Mouse (Mus musculus): ENCODE results near the gene Pkd2l1. TPM values are rescaled to one million over a fixed set of nuclear protein-coding genes. Genes with fewer than 3 reads are reported as not detected.
A peak's percentile ranks its signal among the peaks of the same experiment; 100 is the strongest.

Gene Pkd2l1
- polyA plus RNA-seq, 1 experiment = not detected

GRCm38 (mm10) chr19:44110356-44110755, 81.9 kb downstream of the Pkd2l1 start:
- no peak overlapping the region for H3K27ac ChIP-seq (ENCODE audit: control insufficient read depth, insufficient read depth, low read depth, low read length, poor library complexity)

GRCm38 (mm10) chr19:44108996-44109395, 83.2 kb downstream of the Pkd2l1 start:
- TF ChIP-seq POLR2A (IDR thresholded peaks at IDR 0.05; ENCODE audit: borderline replicate concordance, control insufficient read depth, low read depth, low read length) = no peak
- no peak for TF ChIP-seq CTCF (IDR thresholded peaks at IDR 0.05; ENCODE audit: control insufficient read depth, insufficient read depth, low read length)
- H3K4me3 ChIP-seq (replicated peaks; ENCODE audit: control insufficient read depth, low read depth, low read length) = no peak overlapping the region
- H3K4me1 ChIP-seq (ENCODE audit: control insufficient read depth, insufficient read depth, low read length) = peaks cover 3% of the 10 kb centered on the region; the same call in 1 of the 2 replicates
- H3K27ac ChIP-seq (ENCODE audit: control insufficient read depth, insufficient read depth, low read depth, low read length, poor library complexity) = no peak overlapping the region

More at GRCm38 (mm10) chr19:44110356-44110755, 81.9 kb downstream of the Pkd2l1 start:
- peaks cover 3% of the 10 kb centered on the region; the same call in 1 of the 2 replicates for H3K4me1 ChIP-seq (ENCODE audit: control insufficient read depth, insufficient read depth, low read length)
- WGBS = 89% methylated on average over 9 of the region's 9 CpGs
- TF ChIP-seq CTCF (IDR thresholded peaks at IDR 0.05; ENCODE audit: control insufficient read depth, insufficient read depth, low read length) (no peak), POLR2A (IDR thresholded peaks at IDR 0.05; ENCODE audit: borderline replicate concordance, control insufficient read depth, low read depth, low read length) (no peak)
- H3K4me3 ChIP-seq (replicated peaks; ENCODE audit: control insufficient read depth, low read depth, low read length) = no peak overlapping the region

GRCm38 (mm10) chr19:44107661-44108521, 84.4 kb downstream of the Pkd2l1 start:
- Histone ChIP-seq H3K4me3 (replicated peaks; ENCODE audit: control insufficient read depth, low read depth, low read length) (peak overlapping the region; percentile 92), H3K4me1 (ENCODE audit: control insufficient read depth, insufficient read depth, low read length) (peaks cover 3% of the 10 kb centered on the region; the same call in 1 of the 2 replicates), H3K27ac (ENCODE audit: control insufficient read depth, insufficient read depth, low read depth, low read length, poor library complexity) (no peak overlapping the region)
- TF ChIP-seq POLR2A (IDR thresholded peaks at IDR 0.05; ENCODE audit: borderline replicate concordance, control insufficient read depth, low read depth, low read length) (no peak), CTCF (IDR thresholded peaks at IDR 0.05; ENCODE audit: control insufficient read depth, insufficient read depth, low read length) (no peak)
- 36% methylated on average over 22 of the region's 22 CpGs for WGBS

DNA sequence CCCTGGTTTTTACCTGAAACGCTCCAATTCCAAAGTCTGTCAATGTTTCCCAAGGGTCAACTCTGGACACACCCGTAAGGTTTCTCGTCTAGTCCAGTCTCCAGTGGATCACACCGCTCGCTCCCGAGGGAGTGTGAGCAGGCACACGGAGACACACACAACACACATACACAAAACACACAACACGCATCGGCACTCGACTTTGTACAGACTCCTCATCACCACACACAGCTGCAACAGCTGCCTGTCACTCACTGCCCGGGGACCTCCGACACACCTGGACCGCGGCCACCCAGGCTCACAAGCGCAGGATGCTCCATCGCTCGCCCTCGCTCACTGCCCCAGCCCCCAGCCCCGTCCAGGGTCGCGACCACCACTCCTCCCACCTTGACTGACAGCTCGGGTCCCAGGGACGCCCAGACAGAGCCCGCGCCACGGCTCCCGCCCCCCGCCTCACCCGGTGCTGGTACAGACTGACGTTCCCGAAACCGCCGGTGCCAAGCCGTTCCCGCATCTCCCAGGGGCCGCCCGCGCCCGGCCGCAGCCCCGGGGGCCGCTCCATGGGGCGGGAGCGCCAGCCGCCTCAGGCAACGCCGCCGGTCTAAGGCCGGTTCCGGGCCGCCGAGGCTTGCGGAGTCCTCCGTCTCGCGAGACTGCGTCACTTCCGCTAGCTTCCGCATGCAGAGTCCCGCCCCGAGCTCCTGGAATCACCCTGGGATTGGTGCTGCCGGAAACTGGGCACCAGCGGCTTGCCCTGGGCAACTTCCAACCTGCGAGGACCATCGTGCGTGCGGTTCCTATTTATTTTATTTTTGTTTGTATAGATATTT, 85.2 kb downstream of the Pkd2l1 start, which contains the start of gene Chuk:
TSS of gene Chuk (minus strand) at position 650 of the 830 bp plus-strand sequence.
- Histone ChIP-seq H3K4me3 (replicated peaks; ENCODE audit: control insufficient read depth, low read depth, low read length) (peak within 1 kb of the TSS; percentile 92), H3K4me1 (ENCODE audit: control insufficient read depth, insufficient read depth, low read length) (peaks cover 3% of the 10 kb centered on the region; the same call in 1 of the 2 replicates), H3K27ac (ENCODE audit: control insufficient read depth, insufficient read depth, low read depth, low read length, poor library complexity) (peak within 1 kb of the TSS; percentile 64; the same call in 1 of the 2 replicates)
- TF ChIP-seq POLR2A (IDR thresholded peaks at IDR 0.05; ENCODE audit: borderline replicate concordance, control insufficient read depth, low read depth, low read length) (peak; percentile 93; the same call in 1 of the 2 replicates), CTCF (IDR thresholded peaks at IDR 0.05; ENCODE audit: control insufficient read depth, insufficient read depth, low read length) (no peak)
- under 1% methylated on average over 67 of the region's 67 CpGs for WGBS

DNA sequence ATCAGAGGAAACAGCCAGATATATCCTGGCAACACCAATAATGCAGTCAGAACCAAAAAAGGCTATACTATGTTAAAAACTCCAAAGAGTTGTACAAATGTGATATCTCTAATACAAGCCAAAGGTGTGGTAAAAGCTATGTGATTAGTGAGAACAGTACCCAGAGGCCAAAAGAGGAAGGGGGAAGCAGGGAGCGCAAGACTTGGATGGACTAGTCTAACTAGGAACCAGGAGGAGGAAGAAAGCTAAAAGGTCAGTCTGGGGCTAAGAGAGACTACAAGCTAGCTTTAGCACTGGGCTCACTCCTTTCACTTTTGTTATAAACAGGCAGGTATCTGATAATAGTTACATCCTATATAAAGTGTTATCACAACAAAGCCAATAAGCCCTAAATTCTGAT, 87.8 kb downstream of the Pkd2l1 start:
- H3K4me1 ChIP-seq (ENCODE audit: control insufficient read depth, insufficient read depth, low read length) = peaks cover 3% of the 10 kb centered on the region; the same call in 1 of the 2 replicates
- H3K27ac ChIP-seq (ENCODE audit: control insufficient read depth, insufficient read depth, low read depth, low read length, poor library complexity) = no peak overlapping the region
- 37% methylated on average over 1 of the region's 1 CpGs for WGBS
- no peak for TF ChIP-seq CTCF (IDR thresholded peaks at IDR 0.05; ENCODE audit: control insufficient read depth, insufficient read depth, low read length)
- TF ChIP-seq POLR2A (IDR thresholded peaks at IDR 0.05; ENCODE audit: borderline replicate concordance, control insufficient read depth, low read depth, low read length) = no peak
- H3K4me3 ChIP-seq (replicated peaks; ENCODE audit: control insufficient read depth, low read depth, low read length) = no peak overlapping the region

- Histone ChIP-seq H3K4me3 (replicated peaks; ENCODE audit: control insufficient read depth, low read depth, low read length) (no peak overlapping the region), H3K4me1 (ENCODE audit: control insufficient read depth, insufficient read depth, low read length) (peaks cover 3% of the 10 kb centered on the region; the same call in 1 of the 2 replicates), H3K27ac (ENCODE audit: control insufficient read depth, insufficient read depth, low read depth, low read length, poor library complexity) (no peak overlapping the region)
- 90% methylated on average over 3 of the region's 3 CpGs for WGBS
- TF ChIP-seq POLR2A (IDR thresholded peaks at IDR 0.05; ENCODE audit: borderline replicate concordance, control insufficient read depth, low read depth, low read length) (no peak), CTCF (IDR thresholded peaks at IDR 0.05; ENCODE audit: control insufficient read depth, insufficient read depth, low read length) (no peak)
Measured at GRCm38 (mm10) chr19:44103001-44103400, 89.2 kb downstream of the Pkd2l1 start.

DNA sequence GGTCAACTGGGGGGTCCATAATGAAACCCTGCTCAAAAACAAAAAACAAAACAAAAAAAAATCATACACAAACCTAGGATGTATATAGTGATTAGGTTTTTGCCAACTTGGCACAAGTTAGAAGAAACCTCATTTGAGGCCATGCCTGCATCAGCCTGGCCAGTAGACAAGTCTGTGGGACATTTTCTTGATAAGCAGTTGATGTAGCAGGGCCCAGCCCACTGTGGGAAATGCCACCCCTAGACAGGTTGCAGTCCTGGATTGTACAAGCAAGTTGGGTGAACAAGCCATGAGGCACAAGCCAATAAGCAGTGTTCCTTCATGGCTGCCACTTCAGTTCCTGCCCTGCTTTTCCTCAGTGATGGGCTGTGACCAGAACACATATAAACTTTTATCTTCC, 91.4 kb downstream of the Pkd2l1 start:
- peaks cover 1% of the 10 kb centered on the region; the same call in 1 of the 2 replicates for H3K4me1 ChIP-seq (ENCODE audit: control insufficient read depth, insufficient read depth, low read length)
- no peak overlapping the region for H3K27ac ChIP-seq (ENCODE audit: control insufficient read depth, insufficient read depth, low read depth, low read length, poor library complexity)
- TF ChIP-seq POLR2A (IDR thresholded peaks at IDR 0.05; ENCODE audit: borderline replicate concordance, control insufficient read depth, low read depth, low read length) = no peak
- no peak for TF ChIP-seq CTCF (IDR thresholded peaks at IDR 0.05; ENCODE audit: control insufficient read depth, insufficient read depth, low read length)
- H3K4me3 ChIP-seq (replicated peaks; ENCODE audit: control insufficient read depth, low read depth, low read length) = no peak overlapping the region

Other genes with a start within 250 kb of the Pkd2l1 start
- not detected in 2 replicates for gene Cpn1, start 205.9 kb downstream of the Pkd2l1 start, polyA plus RNA-seq (2011; ENCODE audit: insufficient read depth, insufficient read length, low replicate concordance, missing spikeins)
- gene Cyp2c23, start 163.2 kb downstream of the Pkd2l1 start, polyA plus RNA-seq (2011; ENCODE audit: insufficient read depth, insufficient read length, low replicate concordance, missing spikeins) = 1.0 TPM in 2 replicates
- 7.4 and 8.4 TPM in 2 replicates for gene Erlin1, start 122.7 kb downstream of the Pkd2l1 start, polyA plus RNA-seq (2011; ENCODE audit: insufficient read depth, insufficient read length, low replicate concordance, missing spikeins)
- 21.4 and 31.3 TPM in 2 replicates for gene Chuk, start 85.0 kb downstream of the Pkd2l1 start, polyA plus RNA-seq (2011; ENCODE audit: insufficient read depth, insufficient read length, low replicate concordance, missing spikeins)
- 8.3 and 22.6 TPM in 2 replicates for gene Cwf19l1, start 56.6 kb downstream of the Pkd2l1 start, polyA plus RNA-seq (2011; ENCODE audit: insufficient read depth, insufficient read length, low replicate concordance, missing spikeins)
- 40.9 and 78.0 TPM in 2 replicates for gene Bloc1s2, start 46.0 kb downstream of the Pkd2l1 start, polyA plus RNA-seq (2011; ENCODE audit: insufficient read depth, insufficient read length, low replicate concordance, missing spikeins)
- gene Scd3, start 10.8 kb upstream of the Pkd2l1 start, polyA plus RNA-seq (2011; ENCODE audit: insufficient read depth, insufficient read length, low replicate concordance, missing spikeins) = 0.45 TPM in 1 of 2 replicates, not detected in the other
- 7.2 and 19.7 TPM in 2 replicates for gene Scd2, start 101.2 kb upstream of the Pkd2l1 start, polyA plus RNA-seq (2011; ENCODE audit: insufficient read depth, insufficient read length, low replicate concordance, missing spikeins)
- gene Scd4, start 140.7 kb upstream of the Pkd2l1 start, polyA plus RNA-seq (2011; ENCODE audit: insufficient read depth, insufficient read length, low replicate concordance, missing spikeins) = not detected in 2 replicates
- 29.4 and 37.4 TPM in 2 replicates for gene Scd1, start 215.4 kb upstream of the Pkd2l1 start, polyA plus RNA-seq (2011; ENCODE audit: insufficient read depth, insufficient read length, low replicate concordance, missing spikeins)

All from bone marrow, adult 2 months (tissue).